Mouse (Mus musculus): ENCODE measurements around the gene Txnip. TPM values are rescaled to one million over a fixed set of nuclear protein-coding genes. Genes with fewer than 3 reads are reported as not detected.

Txnip gene
- polyA plus RNA-seq, 1 experiment from 2014 or later, result 52.7 TPM

- Histone ChIP-seq H3K27me3 (no peaks in the 10 kb centered on the region), H3K27ac (replicated peaks) (0 out of 2 replicates have a peak overlapping the region, but pooled peaks have one; percentile 30), H3K4me3 (no peak overlapping the region), H3K9me3 (no peaks in the 10 kb centered on the region), H3K36me3 (peaks cover 23% of the 10 kb centered on the region), H3K4me1 (peaks cover 33% of the 10 kb centered on the region), H3K4me2 (replicated peaks) (no peak overlapping the region), H3K9ac (replicated peaks) (no peak overlapping the region)
- ATAC-seq (ENCODE audit: low FRiP score, low read depth), result no peak
- 60% methylated on average over 10 of the region's 10 CpGs for WGBS
Measured at GRCm38 (mm10) chr3:96561946-96562681, 4.4 kb downstream of the Txnip start.

- Histone ChIP-seq H3K4me1 (peaks cover 31% of the 10 kb centered on the region), H3K9ac (replicated peaks) (no peak overlapping the region), H3K27me3 (no peaks in the 10 kb centered on the region), H3K4me3 (no peak overlapping the region), H3K27ac (replicated peaks) (no peak overlapping the region), H3K36me3 (peaks cover 23% of the 10 kb centered on the region), H3K4me2 (replicated peaks) (no peak overlapping the region), H3K9me3 (no peaks in the 10 kb centered on the region)
- WGBS, result 97% methylated on average over 8 of the region's 8 CpGs
- no peak for ATAC-seq (ENCODE audit: low FRiP score, low read depth)
Measured at GRCm38 (mm10) chr3:96563267-96563666, 5.5 kb downstream of the Txnip start.

GRCm38 (mm10) chr3:96563911-96564632, 6.3 kb downstream of the Txnip start:
- no peak overlapping the region for H3K9ac ChIP-seq (replicated peaks)
- H3K27ac ChIP-seq (replicated peaks), result no peak overlapping the region
- no peak overlapping the region for H3K4me3 ChIP-seq
- H3K27me3 ChIP-seq, result no peaks in the 10 kb centered on the region
- peaks cover 24% of the 10 kb centered on the region for H3K4me1 ChIP-seq
- no peak overlapping the region for H3K4me2 ChIP-seq (replicated peaks)
- peaks cover 23% of the 10 kb centered on the region for H3K36me3 ChIP-seq
- no peaks in the 10 kb centered on the region for H3K9me3 ChIP-seq
- no peak for ATAC-seq (ENCODE audit: low FRiP score, low read depth)
- WGBS, result 79% methylated on average over 10 of the region's 10 CpGs

- WGBS, result 83% methylated on average over 7 of the region's 7 CpGs
Measured at GRCm38 (mm10) chr3:96564633-96565032, 6.9 kb downstream of the Txnip start.

GRCm38 (mm10) chr3:96565105-96565504, 7.3 kb downstream of the Txnip start:
- Histone ChIP-seq H3K27me3 (no peaks in the 10 kb centered on the region), H3K9ac (replicated peaks) (no peak overlapping the region), H3K4me1 (peaks cover 14% of the 10 kb centered on the region), H3K9me3 (no peaks in the 10 kb centered on the region), H3K27ac (replicated peaks) (no peak overlapping the region), H3K36me3 (peaks cover 14% of the 10 kb centered on the region), H3K4me2 (replicated peaks) (no peak overlapping the region), H3K4me3 (no peak overlapping the region)
- 85% methylated on average over 3 of the region's 3 CpGs for WGBS
- no peak for ATAC-seq (ENCODE audit: low FRiP score, low read depth)

More at GRCm38 (mm10) chr3:96564633-96565032, 6.9 kb downstream of the Txnip start:
- Histone ChIP-seq H3K9me3 (no peaks in the 10 kb centered on the region), H3K9ac (replicated peaks) (no peak overlapping the region), H3K36me3 (peaks cover 19% of the 10 kb centered on the region), H3K4me2 (replicated peaks) (no peak overlapping the region), H3K27me3 (no peaks in the 10 kb centered on the region), H3K4me1 (peaks cover 19% of the 10 kb centered on the region), H3K4me3 (no peak overlapping the region), H3K27ac (replicated peaks) (no peak overlapping the region)
- ATAC-seq (ENCODE audit: low FRiP score, low read depth), result no peak

GRCm38 (mm10) chr3:96566661-96567450, 9.1 kb downstream of the Txnip start:
- WGBS, result 90% methylated on average over 8 of the region's 8 CpGs
- no peaks in the 10 kb centered on the region for H3K4me1 ChIP-seq

GRCm38 (mm10) chr3:96568605-96569004, 10.8 kb downstream of the Txnip start:
- Histone ChIP-seq H3K4me2 (replicated peaks) (no peak overlapping the region), H3K36me3 (no peaks in the 10 kb centered on the region), H3K27me3 (no peaks in the 10 kb centered on the region), H3K9me3 (no peaks in the 10 kb centered on the region), H3K9ac (replicated peaks) (no peak overlapping the region), H3K4me3 (no peak overlapping the region), H3K27ac (replicated peaks) (no peak overlapping the region), H3K4me1 (no peaks in the 10 kb centered on the region)
- ATAC-seq (ENCODE audit: low FRiP score, low read depth), result no peak
- 56% methylated on average over 8 of the region's 8 CpGs for WGBS

More at GRCm38 (mm10) chr3:96566661-96567450, 9.1 kb downstream of the Txnip start:
- no peaks in the 10 kb centered on the region for H3K27me3 ChIP-seq
- no peaks in the 10 kb centered on the region for H3K36me3 ChIP-seq
- H3K4me3 ChIP-seq, result no peak overlapping the region
- H3K27ac ChIP-seq (replicated peaks), result no peak overlapping the region
- no peak for ATAC-seq (ENCODE audit: low FRiP score, low read depth)
- H3K9ac ChIP-seq (replicated peaks), result no peak overlapping the region
- H3K4me2 ChIP-seq (replicated peaks), result no peak overlapping the region
- no peaks in the 10 kb centered on the region for H3K9me3 ChIP-seq

- 92% methylated on average over 13 of the region's 13 CpGs for WGBS
- no peak overlapping the region for H3K4me3 ChIP-seq
- H3K9me3 ChIP-seq, result no peaks in the 10 kb centered on the region
- no peak overlapping the region for H3K27ac ChIP-seq (replicated peaks)
- no peaks in the 10 kb centered on the region for H3K36me3 ChIP-seq
- H3K9ac ChIP-seq (replicated peaks), result no peak overlapping the region
- H3K4me1 ChIP-seq, result no peaks in the 10 kb centered on the region
- no peaks in the 10 kb centered on the region for H3K27me3 ChIP-seq
- H3K4me2 ChIP-seq (replicated peaks), result no peak overlapping the region
- no peak for ATAC-seq (ENCODE audit: low FRiP score, low read depth)
Measured at GRCm38 (mm10) chr3:96569506-96569905, 11.7 kb downstream of the Txnip start.

GRCm38 (mm10) chr3:96569966-96570605, 12.3 kb downstream of the Txnip start:
- H3K9ac ChIP-seq (replicated peaks), result no peak overlapping the region
- H3K9me3 ChIP-seq, result no peaks in the 10 kb centered on the region
- no peak overlapping the region for H3K4me2 ChIP-seq (replicated peaks)
- H3K4me3 ChIP-seq, result no peak overlapping the region
- ATAC-seq (ENCODE audit: low FRiP score, low read depth), result no peak
- H3K27me3 ChIP-seq, result no peaks in the 10 kb centered on the region
- no peaks in the 10 kb centered on the region for H3K4me1 ChIP-seq
- 87% methylated on average over 11 of the region's 11 CpGs for WGBS
- no peaks in the 10 kb centered on the region for H3K36me3 ChIP-seq
- no peak overlapping the region for H3K27ac ChIP-seq (replicated peaks)

- Histone ChIP-seq H3K27ac (replicated peaks) (no peak overlapping the region), H3K9me3 (no peaks in the 10 kb centered on the region), H3K4me1 (no peaks in the 10 kb centered on the region), H3K4me2 (replicated peaks) (no peak overlapping the region), H3K27me3 (no peaks in the 10 kb centered on the region), H3K36me3 (no peaks in the 10 kb centered on the region), H3K9ac (replicated peaks) (no peak overlapping the region), H3K4me3 (no peak overlapping the region)
- no peak for ATAC-seq (ENCODE audit: low FRiP score, low read depth)
- 82% methylated on average over 7 of the region's 7 CpGs for WGBS
Measured at GRCm38 (mm10) chr3:96570643-96571042, 12.9 kb downstream of the Txnip start.

GRCm38 (mm10) chr3:96571336-96571735, 13.6 kb downstream of the Txnip start:
- Histone ChIP-seq H3K27ac (replicated peaks) (no peak overlapping the region), H3K4me1 (peaks cover 2% of the 10 kb centered on the region), H3K4me3 (no peak overlapping the region), H3K27me3 (no peaks in the 10 kb centered on the region), H3K4me2 (replicated peaks) (no peak overlapping the region), H3K9me3 (no peaks in the 10 kb centered on the region), H3K36me3 (no peaks in the 10 kb centered on the region), H3K9ac (replicated peaks) (no peak overlapping the region)
- no peak for ATAC-seq (ENCODE audit: low FRiP score, low read depth)
- 72% methylated on average over 2 of the region's 2 CpGs for WGBS
